16 mouse cellular contexts compared by ENCODE assay signal in genomic region chr6:34181961-34182360, GRCm38 (mm10). TPM values are rescaled to one million over a fixed set of nuclear protein-coding genes. Genes with fewer than 3 reads are reported as not detected.
DNase-seq lines count a peak whose midpoint lies in the region; TF ChIP-seq lines count a peak whose summit lies in the region.
"Had no signal": no experiment of that assay in that cellular context is flagged by ENCODE, and none has a peak within 500 bp of the region (broad histone marks: within the 10 kb centered on the region; RNA-seq: fewer than 3 reads in every experiment).

No protein-coding gene starts in this region.

- WGBS in kidney, adult 2 months = 55% methylated on average over 3 of the region's 3 CpGs

- peak; percentile 33 for DNase-seq in kidney, adult 2 months
- DNase-seq in kidney, postnatal 14 days = no peak
- DNase-seq in brain, adult 2 months (ENCODE audit: low read depth, low spot score) = peak; percentile 20
- peak; percentile 70 for DNase-seq in thymus, postnatal 14 days
- no peak for DNase-seq in ovary, postnatal 36 days (ENCODE audit: low spot score)
- DNase-seq in layer of hippocampus, postnatal 25 days (ENCODE audit: extremely low spot score in 1 of 2, low spot score in 1 of 2) = no peak
- DNase-seq in lung, postnatal 10 days = no peak
- DNase-seq: adrenal gland, postnatal 14 days; cerebellum, adult 2 months; cerebellum, postnatal 10 days; gastrocnemius, adult 2 months; gastrocnemius, postnatal 25 days; heart, postnatal 14 days had no signal

- no peak overlapping the region for H3K27ac ChIP-seq in kidney, adult 2 months (ENCODE audit: insufficient read depth, low read depth, low read length)
- H3K27ac ChIP-seq: embryonic facial prominence, embryonic 10.5 days; gastrocnemius, adult 2 months; heart, embryonic 13.5 days; hindbrain, embryonic 15.5 days had no signal

- no peak for TF ChIP-seq POLR2A in kidney, adult 2 months (IDR thresholded peaks at IDR 0.05; ENCODE audit: low read depth, low read length)

- H3K4me3 ChIP-seq in kidney, adult 2 months (ENCODE audit: insufficient read depth, low read depth, low read length) = no peak overlapping the region
- H3K4me3 ChIP-seq: embryonic facial prominence, embryonic 10.5 days; gastrocnemius, adult 2 months; heart, embryonic 13.5 days; hindbrain, embryonic 15.5 days had no signal

- peaks cover 23% of the 10 kb centered on the region for H3K4me1 ChIP-seq in kidney, adult 2 months (ENCODE audit: control insufficient read depth, insufficient read depth, low read length)
- H3K4me1 ChIP-seq: embryonic facial prominence, embryonic 10.5 days; hindbrain, embryonic 15.5 days had no signal

- TF ChIP-seq CTCF in kidney, adult 2 months (conservative IDR thresholded peaks at IDR 0.05; ENCODE audit: insufficient read depth, insufficient read length, low read depth, low read length) = no peak

- no peaks in the 10 kb centered on the region for H3K36me3 ChIP-seq in kidney, adult 2 months (ENCODE audit: control insufficient read depth, insufficient read depth, low read length)
- H3K36me3 ChIP-seq: embryonic facial prominence, embryonic 10.5 days; heart, embryonic 13.5 days; hindbrain, embryonic 15.5 days had no signal

- no peaks in the 10 kb centered on the region for H3K27me3 ChIP-seq in kidney, adult 2 months (replicated peaks; ENCODE audit: control insufficient read depth, insufficient read depth, low read length)
- H3K27me3 ChIP-seq: heart, embryonic 13.5 days; hindbrain, embryonic 15.5 days had no signal

RNA-seq across cellular contexts. Expression of gene Slc35b4, which starts 5.0 kb away (rescaled TPM):
- 88.5 and 90.9 TPM in 2 replicates for polyA plus RNA-seq in kidney, adult 2 months (2012; rRNA removed)
- 10 to 100 TPM; 55.2 to 58.2 TPM for total RNA-seq in layer of hippocampus, postnatal 25 days (2021)

Comparison
In these comparisons a context has a peak if more than half of its experiments do, and no peak if none do; other contexts are left out.
1. DNase-seq: peak in kidney, adult 2 months (single experiment), brain, adult 2 months (single experiment) and thymus, postnatal 14 days (single experiment); none in kidney, postnatal 14 days (single experiment), ovary, postnatal 36 days (single experiment), layer of hippocampus, postnatal 25 days (0 of 2) and lung, postnatal 10 days (single experiment).